Mouse (Mus musculus) lung, postnatal 0 days (tissue): ENCODE results near the gene Nudt19.

ENCODE experiments used
- CTCF ChIP-seq: IDR thresholded peaks from 2 replicates; pipeline ENCODE4 v1.5.1; 2016; ENCODE audit warnings: antibody characterized with exemption, mild to moderate bottlenecking
- EP300 ChIP-seq: IDR thresholded peaks from 2 replicates; pipeline ENCODE4 v1.6.1; 2016; ENCODE audit warnings: antibody characterized with exemption, mild to moderate bottlenecking, control low read depth

DNA sequence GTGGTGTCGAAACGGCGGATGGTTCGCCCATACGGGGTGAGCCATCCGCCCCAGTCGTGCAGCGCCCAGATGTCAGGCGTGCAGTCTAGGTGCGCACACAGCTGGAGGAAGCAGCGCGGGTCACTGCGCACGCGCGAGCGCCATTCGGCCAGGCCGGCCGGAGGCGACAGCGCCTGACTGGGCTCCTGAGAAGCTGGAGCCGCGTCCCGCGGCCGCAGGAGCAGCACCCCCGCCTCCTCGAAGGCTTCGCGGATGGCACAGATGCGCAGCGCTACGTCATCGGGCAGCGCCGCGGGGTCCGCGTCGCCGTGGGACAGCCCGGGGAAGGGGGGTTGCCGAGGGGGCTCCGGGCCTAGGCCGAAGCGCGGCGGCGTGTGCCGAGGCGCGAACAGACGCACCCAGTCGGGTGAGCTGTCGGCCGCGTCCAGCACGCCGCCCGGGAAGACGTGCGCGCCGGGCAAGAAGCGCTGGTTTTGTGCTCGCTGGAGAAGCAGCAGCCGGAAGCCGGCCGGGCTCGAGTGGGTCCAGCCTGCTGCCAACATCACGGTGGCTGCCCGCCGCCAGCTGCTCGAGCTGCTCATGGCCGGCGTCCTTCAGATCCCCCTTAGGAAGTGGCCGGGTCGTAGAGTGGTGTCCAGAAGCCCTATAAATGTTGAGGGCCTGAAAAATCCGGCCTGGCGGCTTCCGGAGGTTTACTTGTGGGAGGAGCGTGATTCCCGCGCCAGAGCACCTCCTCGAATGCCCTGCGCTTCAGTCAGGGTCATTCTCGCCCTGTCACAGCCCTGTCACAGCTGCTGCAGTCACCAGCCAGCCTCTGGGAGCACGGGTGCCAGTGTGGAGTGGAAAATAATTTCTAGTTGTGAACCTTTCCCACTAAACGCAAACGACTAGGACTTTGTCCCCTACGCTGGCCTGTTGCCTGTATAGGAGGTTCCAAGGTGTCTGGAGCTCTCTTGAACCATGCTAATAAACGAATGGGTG lies 590 bp downstream of the Nudt19 start:
- TF ChIP-seq CTCF: no peak
- TF ChIP-seq EP300: no peak
